Mouse (Mus musculus) monocyte, adult 5-6 weeks (primary cell): ENCODE data around the gene Thap8. TPM values are rescaled to one million over a fixed set of nuclear protein-coding genes. Genes with fewer than 3 reads are reported as not detected.

Source experiments
- ATAC-seq: fragments of 153-309, 156-312 bp; replicated peaks from 2 replicates; pipeline ENCODE4 v1.8.0; 2017; ENCODE audit warnings: mild to moderate bottlenecking; ENCODE audit not compliant: low TSS enrichment, insufficient number of reproducible peaks, severe bottlenecking, poor library complexity, low FRiP score
- total RNA-seq: library from RNA; stranded (forward); fragments of 200-1000, 200-491, 200-594 nt; gene quantifications from 3 replicates; pipeline ENCODE4 v1.2.3, GENCODE M21; 2017

The Thap8 gene
- total RNA-seq, 1 experiment from 2014 or later = 1.0 TPM

GRCm38 (mm10) chr7:30332622-30333259 lies 52.8 kb downstream of the Thap8 start:
- no peak for ATAC-seq

GRCm38 (mm10) chr7:30333436-30333835 lies 53.5 kb downstream of the Thap8 start:
- ATAC-seq = no peak

- ATAC-seq = no peak
Measured at GRCm38 (mm10) chr7:30334563-30334962, 54.7 kb downstream of the Thap8 start.

- ATAC-seq = no peak
Measured at GRCm38 (mm10) chr7:30335688-30336087, 55.8 kb downstream of the Thap8 start.

- no peak for ATAC-seq
Measured at GRCm38 (mm10) chr7:30336384-30336783, 56.5 kb downstream of the Thap8 start.

- ATAC-seq = no peak
Measured at GRCm38 (mm10) chr7:30339432-30340109, 59.7 kb downstream of the Thap8 start.

Other genes with a start within 250 kb of the Thap8 start
- 0.85 to 3.6 TPM (median 1.7 TPM) in 3 replicates for gene Zfp14, start 228.7 kb upstream of the Thap8 start, total RNA-seq
- gene Zfp82, start 207.2 kb upstream of the Thap8 start, total RNA-seq = 3.8 to 9.1 TPM (median 4.3 TPM) in 3 replicates
- gene Gm26920, start 189.7 kb upstream of the Thap8 start, total RNA-seq = not detected in 3 replicates
- gene Zfp566, start 189.6 kb upstream of the Thap8 start, total RNA-seq = 0.43 to 3.1 TPM in 2 of 3 replicates, not detected in the other
- gene Zfp260, start 185.3 kb upstream of the Thap8 start, total RNA-seq = 12.9 to 53.8 TPM (median 19.3 TPM) in 3 replicates
- gene Zfp382, start 158.2 kb upstream of the Thap8 start, total RNA-seq = 3.6 to 16.7 TPM (median 6.6 TPM) in 3 replicates
- 26.9 to 47.7 TPM (median 40.3 TPM) in 3 replicates for gene Zfp146, start 110.3 kb upstream of the Thap8 start, total RNA-seq
- not detected in 3 replicates for gene Cox7a1, start 96.0 kb upstream of the Thap8 start, total RNA-seq
- gene Capns1, start 81.3 kb upstream of the Thap8 start, total RNA-seq = 217 to 229 TPM (median 219 TPM) in 3 replicates
- 29.5 to 52.1 TPM (median 49.3 TPM) in 3 replicates for gene Polr2i, start 48.1 kb upstream of the Thap8 start, total RNA-seq
- 32.7 to 60.7 TPM (median 37.0 TPM) in 3 replicates for gene Tbcb, start 47.8 kb upstream of the Thap8 start, total RNA-seq
- gene Ovol3, start 44.4 kb upstream of the Thap8 start, total RNA-seq = not detected in 3 replicates
- gene Wdr62, start 325 bp downstream of the Thap8 start, total RNA-seq = 1.3 to 4.7 TPM (median 3.0 TPM) in 3 replicates
- 2.2 TPM in 1 of 3 replicates, not detected in the others for gene Clip3, start 11.6 kb downstream of the Thap8 start, total RNA-seq
- 27.8 to 47.4 TPM (median 35.8 TPM) in 3 replicates for gene Alkbh6, start 28.6 kb downstream of the Thap8 start, total RNA-seq
- gene Syne4, start 34.7 kb downstream of the Thap8 start, total RNA-seq = 3.0 TPM in 1 of 3 replicates, not detected in the others
- 2.2 to 10.7 TPM (median 8.0 TPM) in 3 replicates for gene E130208F15Rik, start 41.6 kb downstream of the Thap8 start, total RNA-seq
- gene Sdhaf1, start 43.8 kb downstream of the Thap8 start, total RNA-seq = 11.3 to 13.7 TPM (median 11.5 TPM) in 3 replicates
- not detected in 3 replicates for gene Lrfn3, start 82.7 kb downstream of the Thap8 start, total RNA-seq
- 1,651 to 1,754 TPM (median 1,724 TPM) in 3 replicates for gene Tyrobp, start 133.7 kb downstream of the Thap8 start, total RNA-seq
- gene Hcst, start 139.8 kb downstream of the Thap8 start, total RNA-seq = 44.2 to 97.2 TPM (median 67.5 TPM) in 3 replicates
- 25.9 to 48.3 TPM (median 34.1 TPM) in 3 replicates for gene Nfkbid, start 141.6 kb downstream of the Thap8 start, total RNA-seq
- 0.68 TPM in 1 of 3 replicates, not detected in the others for gene Aplp1, start 165.4 kb downstream of the Thap8 start, total RNA-seq
- gene Kirrel2, start 177.6 kb downstream of the Thap8 start, total RNA-seq = not detected in 3 replicates
- not detected in 3 replicates for gene Nphs1, start 178.2 kb downstream of the Thap8 start, total RNA-seq
- gene Prodh2, start 213.5 kb downstream of the Thap8 start, total RNA-seq = not detected in 3 replicates